Mouse (Mus musculus) olfactory bulb, adult 2 months (tissue): ENCODE measurements at regions not wholly inside any gene's neighbourhood (a gene's known extent, or its start where the extent isn't known, plus 50 kb on each side); places are given as distances from the start of the nearest gene placed in this dataset.

Experiments
- CTCF ChIP-seq: fragments of 200-500 bp; IDR thresholded peaks from 2 replicates; pipeline ENCODE4 v1.5.1; 2012; ENCODE audit warnings: low read depth, mild to moderate bottlenecking, low read length, moderate library complexity; ENCODE audit not compliant: insufficient read depth
- POLR2A ChIP-seq: fragments of 200-500 bp; IDR thresholded peaks from 2 replicates; pipeline ENCODE4 v1.6.1; 2012; ENCODE audit warnings: mild to moderate bottlenecking, low read depth, low read length, moderate library complexity; ENCODE audit not compliant: insufficient read depth

DNA sequence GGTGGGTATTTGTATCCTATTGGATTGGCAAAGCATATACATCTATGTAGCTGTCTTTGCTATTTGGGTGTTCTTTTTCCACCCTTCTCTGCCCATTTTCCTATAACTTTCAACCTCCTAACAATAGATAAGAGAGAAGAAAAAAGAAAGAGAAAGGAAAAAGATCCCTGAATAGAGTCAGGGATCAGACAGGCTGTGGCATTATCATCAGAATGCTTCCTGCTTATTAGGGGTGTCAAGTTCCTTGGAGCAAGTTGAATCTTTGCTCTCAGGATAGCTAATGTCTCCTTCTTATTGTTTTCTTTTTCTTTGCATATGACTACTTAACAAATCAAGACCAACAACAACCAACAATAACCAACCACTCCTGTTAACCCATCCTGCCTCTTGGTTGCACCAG is 539.1 kb upstream of the Sall1 start:
- TF ChIP-seq POLR2A (no peak), CTCF (no peak)
